Mouse (Mus musculus) left cerebral cortex, postnatal 4 days (tissue): ENCODE results near the gene Wnk1. TPM values are rescaled to one million over a fixed set of nuclear protein-coding genes. Genes with fewer than 3 reads are reported as not detected.
A peak's percentile ranks its signal among the peaks of the same experiment; 100 is the strongest.

Experiments used
- DNase-seq: peaks from one replicate; pipeline ENCODE4 v3.0.0-alpha.2; 2022
- intact Hi-C: fragments of 180-260 bp; cut with DNase I; formaldehyde crosslinking; loops from one replicate; pipeline ENCODE4 v1.15.1; 2025
- total RNA-seq, 2 experiments: library from RNA; stranded (reverse); gene quantifications; 2 replicates each; pipeline ENCODE4 v1.2.3; 2021

Wnk1 gene
- total RNA-seq, 2 experiments from 2014 or later: 154 to 168 TPM

DNA sequence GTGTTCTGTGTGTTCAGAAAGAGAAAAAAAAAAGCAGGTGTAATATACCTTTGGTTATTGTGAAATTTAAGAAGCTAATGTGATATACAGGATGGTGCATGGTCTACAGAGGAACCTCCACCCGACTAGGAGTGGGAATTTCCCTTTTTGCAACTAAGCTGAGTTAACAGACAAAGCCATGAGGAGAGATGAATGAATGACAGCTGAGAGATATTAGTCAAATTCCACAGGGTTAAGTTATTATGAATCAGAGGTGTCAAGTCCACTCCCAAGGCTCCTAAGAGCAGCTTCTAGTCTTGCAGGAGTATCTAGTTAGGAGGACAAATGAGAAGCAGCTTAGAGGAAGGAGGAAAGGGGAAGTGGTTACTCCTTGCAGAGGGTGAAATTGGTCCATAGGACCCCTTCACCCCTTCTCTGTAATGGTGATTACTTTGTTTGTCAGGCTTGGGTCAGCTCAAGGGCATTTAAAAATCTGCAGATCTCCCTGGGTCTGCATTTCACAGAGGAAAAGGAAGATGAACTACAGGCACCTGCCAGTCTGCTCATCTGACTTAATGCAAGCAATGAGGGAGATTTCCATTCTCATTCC, 4.3 kb upstream of the Wnk1 start:
- intact Hi-C loops: loop anchor here (10.0 kb wide), 2 partner anchors 122 to 152 kb away; no protein-coding TSS in a partner anchor
- DNase-seq: no peak

DNA sequence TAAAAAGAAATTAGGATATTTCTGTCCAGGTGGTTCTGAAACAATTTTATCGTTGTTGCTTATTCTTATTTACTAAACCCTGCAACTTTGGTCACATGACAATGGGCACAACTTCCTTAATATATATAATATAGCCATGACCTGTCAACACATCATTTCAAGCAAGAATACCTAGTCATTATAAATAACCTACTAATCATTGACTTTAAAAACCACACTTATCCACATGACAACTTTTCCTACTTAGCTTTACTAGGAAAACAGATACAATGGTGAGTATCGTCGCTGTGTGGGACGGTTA, 2.0 kb upstream of the Wnk1 start:
- intact Hi-C loops: loop anchor here (10.0 kb wide), 2 partner anchors 124 to 154 kb away; no protein-coding TSS in a partner anchor

DNA sequence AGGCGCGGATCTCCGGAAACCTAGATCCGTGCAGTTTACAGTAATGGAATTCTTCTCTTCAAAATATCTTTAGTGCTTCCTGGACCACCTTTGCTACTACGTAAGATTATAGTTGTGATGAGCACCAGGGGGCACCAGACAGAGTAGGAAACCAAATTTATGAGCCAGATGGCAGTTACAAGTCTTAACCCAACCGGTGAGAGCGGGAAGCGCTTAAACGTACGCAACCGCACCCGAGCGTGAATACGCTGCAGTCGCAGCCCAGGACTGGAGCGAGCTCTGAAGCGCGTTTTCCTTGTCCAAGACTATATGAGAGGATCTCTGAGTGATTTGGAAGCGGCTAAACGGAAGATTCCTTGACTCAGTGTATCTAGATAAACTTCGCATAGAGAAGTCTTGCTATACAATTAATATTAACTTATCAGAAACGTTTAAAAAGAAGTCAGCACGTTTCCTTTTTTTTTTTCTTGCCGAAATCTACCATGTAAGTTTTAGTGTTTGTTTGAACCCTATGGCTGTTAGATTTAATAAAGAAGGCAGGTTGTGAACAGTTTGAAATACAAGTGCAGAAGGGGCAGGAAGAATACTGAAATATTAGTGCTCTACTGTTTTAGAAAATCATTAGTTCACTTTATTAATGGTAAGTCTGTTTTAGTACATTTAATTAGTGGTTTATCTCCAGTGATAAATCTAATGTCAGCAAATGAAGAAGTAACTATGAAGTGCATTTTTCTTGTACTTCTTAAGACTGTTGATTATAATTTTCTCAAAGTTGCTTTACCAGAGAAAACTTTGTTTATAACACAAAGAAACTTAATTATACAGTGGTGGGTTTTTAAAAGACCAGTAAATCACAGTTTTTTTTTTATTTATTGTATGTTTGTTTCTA, 1.4 kb upstream of the Wnk1 start:
- DNase-seq: peak; percentile 84
- intact Hi-C loops: loop anchor here (10.0 kb wide), 2 partner anchors 125 to 155 kb away; no protein-coding TSS in a partner anchor

More for the DNA sequence above, 2.0 kb upstream of the Wnk1 start:
- DNase-seq: no peak

DNA sequence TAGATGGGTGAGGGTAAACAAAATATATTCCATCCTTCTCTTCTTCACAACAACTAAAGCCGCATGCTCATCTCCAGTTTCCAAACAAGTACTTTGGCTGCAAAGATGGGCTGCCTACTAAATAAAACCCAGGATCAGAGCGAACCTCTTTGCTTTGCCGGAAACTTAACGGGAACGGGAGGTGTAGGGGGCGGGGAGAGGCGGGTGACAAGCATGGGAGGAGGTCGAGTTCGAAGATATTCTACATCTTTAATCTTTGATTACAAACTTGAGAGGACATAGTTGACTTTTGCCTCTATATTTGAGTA, 738 bp upstream of the Wnk1 start:
- peak; percentile 28 for DNase-seq
- intact Hi-C loops: no loop called here

DNA sequence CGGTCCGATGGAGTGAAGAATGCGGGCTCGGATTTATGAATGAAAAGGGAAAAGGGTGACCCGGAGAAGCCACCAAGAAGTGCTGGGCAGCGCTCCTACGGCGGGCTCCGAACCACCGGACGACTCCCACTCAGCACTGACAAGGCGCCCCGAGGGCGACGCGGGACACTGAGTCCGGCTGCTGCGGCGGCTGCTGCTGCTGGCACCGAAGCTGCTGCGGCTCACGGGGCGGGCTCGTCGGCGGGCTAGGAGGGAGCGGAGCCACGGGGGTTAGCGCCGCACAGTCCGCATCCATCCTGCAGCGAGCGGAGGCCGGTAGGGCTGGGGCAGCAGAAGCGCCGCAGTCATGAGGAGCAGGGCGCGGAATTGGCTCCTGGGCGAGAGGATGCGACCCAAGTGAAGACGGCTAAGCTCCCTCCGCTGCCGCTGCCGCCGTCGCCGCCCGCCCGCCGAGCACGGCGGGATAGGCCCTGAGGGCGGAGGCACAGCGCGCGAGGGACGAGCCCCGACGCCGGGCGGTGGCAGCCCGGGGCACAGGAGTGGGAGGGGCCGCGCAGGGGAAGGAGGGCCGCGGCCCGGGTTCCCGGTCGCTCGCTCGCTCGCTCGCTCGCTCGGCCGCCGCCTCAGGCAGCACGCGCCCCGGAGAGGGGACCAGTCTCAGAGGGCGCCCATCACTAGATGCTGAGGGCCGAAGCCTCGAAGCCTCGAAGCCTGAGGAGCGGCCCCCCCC, 671 bp downstream of the Wnk1 start:
- peak; percentile 45 for DNase-seq
- intact Hi-C loops: no loop called here

DNA sequence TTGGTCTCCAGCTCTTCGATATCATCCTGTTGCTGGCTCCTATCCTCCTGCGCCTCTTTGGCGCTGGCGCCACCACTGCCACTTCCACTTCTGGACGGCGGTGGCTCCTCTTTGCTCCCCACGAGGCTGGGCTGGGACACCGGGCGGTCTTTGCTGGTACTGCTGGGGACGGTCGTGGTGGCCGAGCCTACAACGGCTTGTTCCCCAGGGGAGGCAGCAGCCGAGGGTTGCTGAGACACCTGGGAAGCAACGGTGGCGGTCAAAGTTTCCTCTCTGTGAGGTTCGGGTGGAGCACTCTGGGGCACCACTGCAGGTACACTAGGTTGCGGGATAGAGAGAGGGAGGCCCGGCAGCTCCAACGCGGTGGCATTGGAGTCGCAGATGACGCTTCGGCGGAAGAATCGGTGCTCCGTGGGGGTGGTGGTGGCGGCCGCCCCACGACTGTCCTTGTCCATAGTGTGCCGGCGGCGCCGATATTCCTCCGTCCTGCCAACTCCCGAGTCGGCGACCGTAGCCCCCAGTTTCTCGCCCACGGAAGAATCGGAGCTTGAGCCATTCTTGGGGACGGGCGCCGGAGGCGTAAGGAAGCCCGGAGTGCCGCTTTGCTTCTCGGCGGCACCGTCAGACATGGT, 1.4 kb downstream of the Wnk1 start:
- peak; percentile 65 for DNase-seq
- intact Hi-C loops: no loop called here

DNA sequence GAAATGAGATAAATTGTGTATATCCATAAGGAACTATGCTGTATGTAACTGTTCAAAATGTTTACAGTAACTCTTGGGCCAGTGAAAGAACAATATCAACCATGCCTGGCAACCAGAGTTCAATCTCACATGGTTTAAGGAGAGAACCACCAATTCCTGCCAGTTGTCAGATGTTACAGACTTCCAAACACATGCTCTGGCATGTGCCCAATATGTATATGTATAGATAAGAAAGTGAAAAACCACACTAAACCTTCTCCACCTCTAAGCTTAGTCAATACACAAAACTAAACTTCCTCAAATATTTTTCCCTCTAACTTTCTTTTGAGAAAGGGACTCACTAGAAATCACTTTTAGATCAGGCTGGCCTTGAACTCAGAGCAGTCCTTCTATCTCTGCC, 13.9 kb downstream of the Wnk1 start:
- intact Hi-C loops: no loop called here
- DNase-seq: no peak

DNA sequence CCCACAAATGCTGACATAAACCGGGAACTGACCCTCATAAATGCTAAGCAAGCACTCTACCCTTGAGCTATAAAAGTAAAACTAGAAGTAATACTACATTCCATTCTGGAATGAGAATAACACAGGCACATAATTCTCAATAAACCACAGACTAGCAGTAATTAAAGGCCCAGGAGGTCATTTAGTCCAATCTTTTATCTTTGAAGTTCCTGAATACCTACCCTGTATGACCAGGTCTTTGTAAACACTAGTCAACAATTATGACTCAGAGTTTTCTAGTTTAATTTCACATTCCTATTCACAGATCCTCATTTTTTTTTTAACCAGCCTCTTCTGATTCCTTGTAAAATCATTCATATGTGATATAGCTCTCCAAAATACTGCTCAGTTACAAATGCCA, 14.7 kb downstream of the Wnk1 start:
- intact Hi-C loops: no loop called here

DNA sequence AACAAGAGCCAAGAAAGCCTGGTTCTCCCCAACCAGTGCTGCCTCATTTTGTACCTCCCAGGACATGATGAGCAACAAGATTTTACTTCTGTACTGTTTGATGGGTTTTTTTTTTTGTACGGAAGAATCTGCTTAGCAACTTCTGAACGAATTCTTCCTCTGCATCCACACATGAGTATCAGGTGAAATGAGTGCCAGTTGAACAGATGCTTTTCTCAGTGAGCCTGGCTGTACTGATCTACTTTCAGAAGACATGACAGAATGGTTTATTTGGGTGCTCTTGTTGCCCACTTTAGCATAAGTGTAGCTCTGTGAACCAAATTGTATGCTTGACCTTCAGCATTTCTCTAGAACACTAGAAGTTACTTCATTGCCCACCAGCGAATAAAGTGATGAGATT, 16.4 kb downstream of the Wnk1 start:
- no peak for DNase-seq
- intact Hi-C loops: no loop called here

More for the DNA sequence above, 14.7 kb downstream of the Wnk1 start:
- no peak for DNase-seq

DNA sequence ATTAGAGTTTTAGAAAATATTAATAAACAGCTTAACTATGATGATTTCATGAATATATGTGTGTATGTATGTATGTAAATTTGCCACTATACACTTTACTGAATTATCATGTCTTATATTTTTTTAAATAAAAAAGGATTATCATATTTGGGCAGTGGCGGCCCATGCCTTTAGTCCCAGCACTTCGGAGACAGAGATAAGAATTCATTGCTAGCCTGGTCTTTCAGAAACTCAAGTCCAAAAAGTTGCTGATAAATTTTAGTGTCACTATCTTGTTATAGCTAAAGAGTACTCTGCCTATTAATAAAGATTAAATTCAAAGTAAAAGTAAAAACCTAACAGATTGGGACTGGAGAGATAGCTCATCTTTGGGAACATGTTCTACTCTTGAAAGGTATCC, 18.8 kb downstream of the Wnk1 start:
- intact Hi-C loops: no loop called here
- no peak for DNase-seq

DNA sequence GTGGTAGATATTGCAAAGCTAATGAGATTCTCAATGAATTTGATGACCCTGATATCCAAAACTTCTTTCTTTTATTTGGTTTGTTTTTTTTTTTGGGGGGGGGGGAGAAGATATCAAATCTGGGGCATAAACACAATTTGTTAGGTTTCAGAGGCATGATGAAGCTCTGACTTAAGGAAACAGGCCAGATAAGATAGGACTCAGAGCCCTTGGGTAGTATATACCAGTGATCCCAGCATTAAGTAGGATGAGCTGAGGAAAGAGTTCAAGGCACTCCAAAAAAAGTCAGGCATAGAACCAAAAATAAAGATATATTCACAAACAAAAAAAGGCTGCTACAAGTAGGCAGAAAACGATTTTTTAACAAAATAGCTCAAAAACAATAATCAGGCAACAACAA, 25.3 kb downstream of the Wnk1 start:
- DNase-seq: no peak

DNA sequence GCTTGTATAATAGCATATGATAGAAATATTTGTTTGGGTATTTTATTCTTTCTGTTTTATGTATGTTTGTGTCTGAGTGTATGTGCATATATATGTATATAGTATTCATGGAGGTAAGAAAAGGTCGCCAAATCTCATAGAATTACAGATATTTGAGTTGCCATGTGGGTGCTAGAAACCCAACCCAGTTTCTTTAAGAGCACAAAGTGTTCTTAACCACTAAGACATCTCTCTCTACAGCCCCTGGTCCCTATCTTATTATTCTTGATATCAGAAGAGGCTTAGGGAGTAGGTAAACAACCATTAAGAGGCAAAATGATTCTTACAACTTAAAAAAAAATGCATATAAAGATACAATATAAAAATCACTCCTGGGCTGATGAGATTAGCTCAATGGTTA, 27.0 kb downstream of the Wnk1 start:
- intact Hi-C loops: no loop called here
- DNase-seq: no peak

More for the DNA sequence above, 25.3 kb downstream of the Wnk1 start:
- intact Hi-C loops: no loop called here

DNA sequence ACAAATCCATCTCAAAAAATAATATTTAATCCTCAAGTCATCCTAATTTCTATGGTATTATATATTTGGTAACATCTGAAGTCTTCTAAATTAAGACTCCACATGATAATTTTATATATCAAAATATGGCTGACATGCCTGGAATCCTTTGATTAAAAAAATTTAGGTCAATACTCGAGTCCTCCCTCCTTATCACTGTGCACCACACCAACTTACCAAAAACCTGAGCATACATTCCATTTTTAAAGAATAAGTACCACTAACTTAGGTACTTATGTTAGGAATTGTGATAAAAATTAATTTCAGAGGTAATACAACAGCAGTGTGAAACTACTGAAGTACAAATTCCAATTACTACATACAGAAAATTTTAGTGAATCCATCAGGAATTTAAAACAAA, 27.5 kb downstream of the Wnk1 start:
- no peak for DNase-seq
- intact Hi-C loops: no loop called here

DNA sequence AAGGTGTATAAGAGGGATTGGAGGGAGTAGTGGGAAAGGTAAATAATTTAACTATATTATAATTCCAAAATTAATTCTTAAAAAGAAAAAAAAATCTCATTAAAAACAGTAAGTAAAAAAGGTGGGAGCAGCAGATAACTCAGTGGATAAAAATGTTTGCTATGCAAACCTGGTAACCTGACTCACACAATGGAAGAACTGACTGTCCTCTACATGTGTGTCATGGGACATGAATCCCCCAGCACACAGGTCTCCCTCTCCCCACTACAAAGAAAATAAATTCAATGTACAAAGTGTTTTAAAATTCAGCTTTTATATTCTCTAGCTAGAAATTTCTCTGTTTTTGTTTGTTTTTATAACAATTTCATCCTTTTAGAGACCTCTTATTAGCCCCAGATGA, 27.9 kb downstream of the Wnk1 start:
- no peak for DNase-seq
- intact Hi-C loops: no loop called here

DNA sequence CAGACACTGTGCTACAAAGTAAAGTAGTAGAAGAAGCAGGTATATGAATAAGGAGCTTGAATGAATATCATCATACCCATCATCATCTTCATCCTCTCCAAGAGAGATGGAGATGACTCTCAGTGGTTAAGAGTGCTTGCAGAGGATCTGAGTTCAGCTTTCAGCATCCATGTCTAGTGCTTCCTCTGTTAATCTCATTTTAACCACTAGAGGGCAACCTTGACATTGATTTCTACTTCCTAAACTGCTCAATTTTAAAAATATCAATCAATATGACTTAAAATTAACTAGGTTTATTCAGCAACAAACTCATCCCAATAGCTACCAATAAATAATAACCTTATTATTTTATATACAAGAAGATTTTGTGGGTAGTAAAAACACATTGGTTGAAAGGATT, 36.8 kb downstream of the Wnk1 start:
- intact Hi-C loops: loop anchor here (2.0 to 10.0 kb wide), 2 partner anchors 197 to 303 kb away; no protein-coding TSS in a partner anchor
- no peak for DNase-seq

DNA sequence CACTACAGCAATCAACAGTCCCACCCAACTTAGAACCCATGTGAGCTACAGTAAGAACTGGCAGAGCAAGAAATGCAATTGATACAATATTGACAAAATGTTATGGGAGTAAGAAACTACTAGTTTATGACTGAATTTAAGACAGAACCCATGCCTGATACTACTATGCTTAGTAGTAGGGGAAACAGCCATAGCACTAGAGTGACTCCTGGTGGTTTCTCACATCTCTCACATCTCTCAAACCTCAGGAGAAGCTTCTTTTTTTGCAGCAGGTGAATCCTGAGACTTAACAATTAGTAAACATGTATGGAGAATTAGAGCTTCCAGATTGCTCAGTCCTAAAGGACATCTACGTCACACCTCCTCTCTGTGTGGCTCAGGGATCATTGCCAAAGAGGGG, 42.0 kb downstream of the Wnk1 start:
- no peak for DNase-seq
- intact Hi-C loops: no loop called here

DNA sequence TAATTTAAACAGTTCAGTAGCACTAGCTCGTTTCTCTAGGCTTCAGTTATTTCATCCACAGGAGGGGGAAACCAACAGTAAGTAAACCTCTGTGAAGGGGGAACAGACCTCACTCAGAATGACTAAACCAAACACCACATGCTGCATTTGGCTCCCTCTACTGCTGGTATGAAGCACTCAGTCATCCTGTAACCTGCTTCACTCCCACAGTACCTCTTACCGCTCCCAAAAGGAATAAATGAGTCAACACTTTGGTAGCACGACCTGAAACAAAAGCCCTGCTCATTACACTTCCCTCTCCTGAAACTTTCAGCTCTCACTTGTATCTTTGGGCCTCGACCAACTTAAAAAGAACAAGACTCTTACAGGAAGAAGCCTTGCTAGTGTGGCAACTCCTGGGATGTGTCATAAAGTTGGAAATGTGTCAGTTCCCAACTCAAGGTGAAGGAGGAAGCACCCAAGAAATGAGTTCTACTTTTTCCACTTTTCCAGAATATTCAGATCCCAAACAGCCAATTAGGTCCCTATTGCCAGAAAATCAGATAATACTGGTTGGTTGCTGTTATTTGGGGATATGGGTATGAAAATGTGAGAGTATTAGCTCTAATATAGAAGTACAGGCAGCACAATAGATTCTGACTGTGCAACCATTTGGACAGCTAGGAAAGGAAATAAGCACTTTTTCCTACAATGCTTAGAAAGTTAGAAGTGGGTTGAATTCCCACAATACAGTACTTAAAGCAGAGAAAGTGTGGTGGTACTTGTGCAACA, 114.1 kb downstream of the Wnk1 start:
- peak; percentile 14 for DNase-seq
- intact Hi-C loops: loop anchor here (5.0 kb wide), 1 partner anchor 437 kb away; no protein-coding TSS in a partner anchor

DNA sequence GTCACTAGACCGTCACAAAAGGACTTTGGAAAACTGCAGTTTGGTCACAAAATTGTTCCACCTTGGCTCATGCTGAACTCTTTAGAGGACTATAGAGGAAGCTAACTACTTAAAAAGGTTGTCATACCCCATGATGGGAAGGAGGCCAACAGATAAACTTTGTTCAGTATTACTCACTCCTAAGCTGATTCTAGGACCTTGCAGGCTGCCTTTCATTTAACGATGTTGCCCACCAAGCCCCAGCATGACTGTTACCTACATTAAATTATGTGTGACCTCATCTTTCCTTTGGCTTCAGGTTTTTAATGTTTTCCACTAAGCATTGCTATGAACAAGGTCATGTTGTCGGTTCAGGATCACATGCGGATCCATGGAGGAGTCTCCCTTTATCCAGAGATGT, 115.9 kb downstream of the Wnk1 start:
- no peak for DNase-seq
- intact Hi-C loops: loop anchor here (5.0 kb wide), 1 partner anchor 435 kb away; no protein-coding TSS in a partner anchor

DNA sequence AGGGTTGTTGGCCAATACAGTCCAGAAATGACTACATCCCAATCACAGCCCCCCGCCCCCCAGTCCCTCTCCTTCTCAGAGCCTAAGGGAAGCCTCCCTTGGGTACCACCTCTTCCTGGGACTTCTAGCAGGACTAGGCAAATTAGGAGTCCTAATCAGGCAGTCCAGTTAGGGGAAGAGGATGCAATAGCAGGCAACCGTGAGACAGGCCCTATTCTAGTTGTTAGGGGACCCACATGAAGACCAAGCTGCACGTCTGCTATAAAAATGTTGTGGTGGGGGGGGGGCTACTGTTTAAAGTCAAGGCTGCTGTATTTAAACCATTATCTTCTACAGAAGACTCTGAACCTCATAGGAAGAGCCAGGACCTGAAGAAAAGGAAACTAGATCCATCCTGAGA, 116.3 kb downstream of the Wnk1 start:
- intact Hi-C loops: loop anchor here (5.0 kb wide), 1 partner anchor 435 kb away; no protein-coding TSS in a partner anchor
- DNase-seq: no peak

DNA sequence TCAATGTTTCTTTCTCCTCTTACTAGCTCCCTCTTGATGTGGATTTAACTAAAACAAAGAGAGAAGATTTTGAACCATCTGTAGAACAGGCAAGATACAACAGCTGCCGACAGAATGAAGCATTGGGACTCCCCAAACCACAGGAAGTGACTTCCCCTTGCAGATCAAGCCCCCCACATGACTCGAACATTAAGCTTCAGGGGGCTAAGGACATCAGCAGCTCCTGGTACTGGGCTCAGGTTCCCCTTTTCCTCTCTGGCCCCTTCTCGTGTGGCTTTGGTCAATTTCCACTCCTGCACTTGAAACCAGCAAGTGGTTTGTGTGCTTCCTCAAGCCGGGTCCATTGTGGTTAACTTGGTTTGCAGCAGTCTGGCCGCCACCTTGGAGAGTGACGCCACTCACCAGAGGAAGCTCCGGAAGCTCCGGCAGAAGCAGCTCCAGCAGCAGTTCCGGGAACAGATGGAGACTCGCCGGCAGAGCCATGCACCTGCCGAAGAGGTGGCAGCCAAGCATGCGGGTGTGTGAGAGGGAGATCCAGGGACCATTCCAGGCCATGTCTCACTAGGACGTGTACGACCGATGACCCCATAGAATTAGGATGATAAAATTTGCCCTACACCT, 119.8 kb downstream of the Wnk1 start:
- no peak for DNase-seq
- intact Hi-C loops: loop anchor here (5.0 kb wide), 1 partner anchor 126 kb away; no protein-coding TSS in a partner anchor
